Mouse (Mus musculus) lung, adult 2 months (tissue): ENCODE measurements around the gene Tubb2a. TPM values are rescaled to one million over a fixed set of nuclear protein-coding genes. Genes with fewer than 3 reads are reported as not detected.

Source experiments
- DNase-seq: peaks from one replicate; pipeline ENCODE4 v3.0.0; 2022
- H3K4me1 ChIP-seq: fragments of 200-500 bp; 2 replicates; pipeline ENCODE4 v1.6.1; 2011; ENCODE audit warnings: low read length; ENCODE audit not compliant: control insufficient read depth, insufficient read depth
- H3K4me3 ChIP-seq: fragments of 200-500 bp; replicated peaks from 2 replicates; pipeline ENCODE3; 2011; ENCODE audit warnings: low read depth, mild to moderate bottlenecking, control low read depth, low read length; ENCODE audit errors: extremely low read depth
- CTCF ChIP-seq: fragments of 200-500 bp; IDR thresholded peaks from 2 replicates; pipeline ENCODE4 v1.5.1; 2011; ENCODE audit warnings: mild to moderate bottlenecking, low read length, control low read depth; ENCODE audit not compliant: insufficient read depth
- POLR2A ChIP-seq: fragments of 200-500 bp; IDR thresholded peaks from 2 replicates; pipeline ENCODE4 v1.6.1; 2011; ENCODE audit warnings: low read depth, mild to moderate bottlenecking, control low read depth, low read length, borderline replicate concordance; ENCODE audit errors: extremely low read depth
- WGBS: fragments of 180-500 bp; shearing (Covaris S2); methylation state at CpG from one replicate; pipeline ENCODE4 v1.1.7; 2018; 5-methylcytosine and 5-hydroxymethylcytosine counted together
- polyA plus RNA-seq: library from polyadenylated mRNA; depleted of rRNA; stranded (reverse); fragments of >200 nt; gene quantifications from 2 replicates; pipeline ENCODE4 v1.2.3, GENCODE M21; 2012; rRNA removed

Gene Tubb2a
- 320 and 386 TPM in 2 replicates for polyA plus RNA-seq

DNA sequence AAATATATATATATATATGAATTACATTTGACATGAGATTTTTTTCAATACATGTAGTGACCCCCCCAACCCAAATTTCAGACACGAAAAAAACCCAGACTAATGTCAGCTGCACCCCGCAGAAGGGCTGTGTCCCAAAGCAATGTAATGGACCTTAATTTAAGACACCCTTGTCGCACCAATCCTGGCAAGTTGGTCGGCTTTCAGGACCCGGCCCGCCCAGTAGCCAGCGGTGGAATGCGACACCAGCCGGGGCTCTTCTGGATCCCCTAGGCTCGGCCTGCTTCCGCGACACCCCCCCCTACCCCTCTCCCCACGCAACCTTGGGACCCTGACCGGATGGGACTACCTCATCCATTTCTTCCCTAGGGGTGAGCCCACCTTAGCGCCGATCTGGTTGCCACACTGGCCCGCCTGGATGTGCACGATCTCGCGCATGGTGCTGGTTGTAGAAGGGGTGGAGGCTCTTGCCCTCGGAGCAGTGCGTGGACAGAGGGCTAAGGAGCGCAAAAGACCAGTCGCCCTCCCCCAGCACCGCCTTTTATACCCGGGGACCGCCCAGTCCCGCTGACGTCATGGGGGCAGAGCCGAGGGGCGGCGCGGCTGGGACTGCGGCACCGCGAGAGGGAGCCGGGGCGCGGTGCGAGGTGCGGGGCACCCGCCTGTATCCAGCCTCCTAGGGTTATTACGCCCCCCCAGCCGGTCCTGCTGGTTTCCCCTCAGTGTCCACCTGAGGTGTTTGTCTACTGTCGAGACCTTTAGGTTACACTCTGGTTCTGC, at the start of gene Tubb2a:
Gene Tubb2a (minus strand): TSS at position 516 of the 780 bp plus-strand sequence.
- TF ChIP-seq POLR2A: peak; percentile 99
- TF ChIP-seq CTCF: no peak
- peak within 1 kb of the TSS; percentile 91 for H3K4me3 ChIP-seq
- under 1% methylated on average over 45 of the region's 45 CpGs for WGBS
- peaks cover 5% of the 10 kb centered on the region; the same call in 1 of the 2 replicates for H3K4me1 ChIP-seq
- peak; percentile 94 for DNase-seq

DNA sequence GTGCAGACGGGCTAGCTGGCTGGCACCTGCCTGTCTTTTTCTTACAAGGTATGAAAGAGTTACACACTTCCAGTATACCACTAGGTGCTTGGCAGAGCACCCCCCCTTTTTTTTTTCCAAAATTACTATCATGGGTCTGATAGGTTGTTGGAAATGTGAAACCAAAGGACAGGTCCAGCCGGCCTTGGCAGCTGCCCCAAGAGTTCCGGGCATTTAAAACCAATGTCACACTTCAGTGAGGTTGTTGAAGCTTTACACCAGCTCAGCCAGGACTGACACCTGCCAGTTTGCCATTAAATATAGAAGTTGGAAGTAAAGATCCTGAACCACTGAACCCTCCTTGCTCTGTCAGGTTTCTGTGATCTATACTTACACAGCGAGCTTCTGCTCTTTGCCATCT, 47.9 kb upstream of the Tubb2a start:
- no peak overlapping the region for H3K4me3 ChIP-seq
- TF ChIP-seq CTCF: no peak
- H3K4me1 ChIP-seq: peaks cover 3% of the 10 kb centered on the region; the same call in 1 of the 2 replicates
- WGBS: 40% methylated on average over 4 of the region's 4 CpGs
- DNase-seq: no peak

DNA sequence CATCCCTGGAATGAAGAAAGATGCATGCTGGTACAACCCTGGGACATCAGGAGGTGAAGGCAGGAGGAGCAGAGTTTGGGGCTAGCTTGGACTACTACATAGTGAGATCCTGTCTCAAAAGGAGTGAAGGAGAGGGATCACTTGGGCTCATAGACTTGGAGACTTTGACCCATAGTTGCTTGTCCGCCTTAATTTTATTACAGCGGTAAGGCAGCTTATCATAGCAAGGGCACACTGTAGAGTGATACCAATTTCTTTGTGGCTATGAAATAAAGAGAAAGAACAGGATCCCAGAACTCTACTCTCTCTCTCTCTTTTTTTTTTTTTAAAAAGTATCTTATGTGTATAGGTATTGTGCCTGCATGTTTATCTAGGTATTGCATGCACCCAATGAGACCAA, 42.7 kb upstream of the Tubb2a start:
- WGBS: 94% methylated on average over 2 of the region's 2 CpGs
- TF ChIP-seq CTCF (no peak), POLR2A (no peak)
- peaks cover 3% of the 10 kb centered on the region; the same call in 1 of the 2 replicates for H3K4me1 ChIP-seq
- no peak for DNase-seq
- no peak overlapping the region for H3K4me3 ChIP-seq

DNA sequence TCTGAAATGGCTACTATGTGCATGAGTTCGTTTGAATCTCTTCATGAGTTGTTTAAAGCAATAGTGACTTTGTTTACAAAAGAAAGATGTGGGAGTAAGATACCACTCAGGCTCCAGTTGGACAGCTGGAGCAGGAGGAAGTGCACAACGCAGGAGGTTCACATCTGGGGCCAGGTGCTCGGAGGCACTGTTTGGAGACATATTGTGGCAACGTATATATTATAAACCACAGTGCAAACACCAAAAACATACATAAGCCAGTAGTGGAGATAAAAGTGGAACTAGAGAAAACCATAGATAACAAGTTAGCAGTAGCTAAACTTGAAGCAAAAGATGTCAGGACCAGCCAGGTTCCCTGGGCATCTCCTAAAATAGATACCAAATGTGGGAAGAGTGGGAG, 41.6 kb upstream of the Tubb2a start:
- 28% methylated on average over 4 of the region's 4 CpGs for WGBS

DNA sequence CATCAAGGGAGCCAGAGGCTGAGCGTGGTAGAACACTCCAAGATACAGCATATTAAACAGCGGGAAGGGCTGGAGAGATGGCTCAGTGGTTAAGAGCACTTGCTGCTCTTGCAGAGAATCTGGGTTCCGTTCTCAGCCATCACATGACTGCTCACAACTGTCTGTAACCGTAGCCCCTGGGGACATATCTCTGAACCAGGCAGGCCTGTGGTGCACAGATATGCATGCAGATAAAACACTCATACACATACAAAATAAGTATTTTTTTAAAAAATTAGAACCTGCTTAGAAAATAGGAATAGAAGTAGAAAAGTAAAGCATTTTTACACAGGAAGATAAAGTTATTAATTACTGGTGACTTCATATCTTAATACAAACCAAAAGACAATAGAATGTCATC, 41.0 kb upstream of the Tubb2a start:
- no peak for DNase-seq
- Histone ChIP-seq H3K4me1 (peaks cover 3% of the 10 kb centered on the region; the same call in 1 of the 2 replicates), H3K4me3 (no peak overlapping the region)
- TF ChIP-seq CTCF (no peak), POLR2A (no peak)
- 59% methylated on average over 4 of the region's 4 CpGs for WGBS

More for the DNA sequence above, 41.6 kb upstream of the Tubb2a start:
- Histone ChIP-seq H3K4me1 (peaks cover 3% of the 10 kb centered on the region; the same call in 1 of the 2 replicates), H3K4me3 (no peak overlapping the region)
- no peak for DNase-seq
- TF ChIP-seq CTCF (no peak), POLR2A (no peak)

DNA sequence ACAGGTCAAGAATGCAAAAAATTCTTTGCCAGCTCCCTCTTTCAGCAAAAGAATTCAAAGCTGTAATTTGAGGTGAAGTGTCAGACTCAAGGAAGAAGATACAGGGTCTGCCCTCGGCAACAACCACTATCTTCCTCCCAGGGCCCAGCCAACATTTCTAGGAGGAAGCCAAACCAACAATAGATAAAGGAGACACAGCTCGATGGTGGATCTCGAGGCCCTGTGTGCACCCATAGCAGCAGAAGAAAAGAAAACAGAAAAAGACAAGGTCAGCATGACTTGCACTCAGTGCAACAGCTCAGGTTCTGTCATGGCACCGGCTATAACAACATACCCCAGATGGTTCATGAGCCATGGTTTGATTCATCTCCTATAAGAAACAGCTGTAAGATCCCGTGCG, 38.7 kb upstream of the Tubb2a start:
- Histone ChIP-seq H3K4me3 (no peak overlapping the region), H3K4me1 (peaks cover 3% of the 10 kb centered on the region; the same call in 1 of the 2 replicates)
- 79% methylated on average over 6 of the region's 6 CpGs for WGBS
- DNase-seq: no peak
- TF ChIP-seq CTCF (no peak), POLR2A (no peak)

DNA sequence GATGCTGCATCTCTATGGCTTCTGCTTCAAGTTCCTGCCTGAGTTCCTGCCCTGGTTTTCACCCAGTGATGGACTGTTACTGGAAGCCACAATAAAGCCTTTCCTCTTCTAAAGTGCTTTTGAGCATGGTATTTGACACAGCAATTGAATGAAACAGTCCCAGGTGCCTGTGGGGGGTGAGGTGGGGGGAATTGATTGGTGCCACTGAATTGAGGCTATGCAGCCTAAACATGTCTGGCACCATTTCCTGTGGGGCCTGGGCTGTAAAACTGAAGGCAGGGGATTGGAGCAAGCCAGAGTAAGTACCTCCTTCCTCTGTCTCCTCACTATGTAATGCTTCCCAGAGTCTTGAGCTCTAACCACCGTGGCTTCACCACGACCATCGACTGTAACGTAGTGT, 36.8 kb upstream of the Tubb2a start:
- WGBS: 77% methylated on average over 4 of the region's 4 CpGs
- no peak for DNase-seq
- no peak overlapping the region for H3K4me3 ChIP-seq
- peaks cover 3% of the 10 kb centered on the region; the same call in 1 of the 2 replicates for H3K4me1 ChIP-seq
- TF ChIP-seq CTCF: no peak
- no peak for TF ChIP-seq POLR2A

DNA sequence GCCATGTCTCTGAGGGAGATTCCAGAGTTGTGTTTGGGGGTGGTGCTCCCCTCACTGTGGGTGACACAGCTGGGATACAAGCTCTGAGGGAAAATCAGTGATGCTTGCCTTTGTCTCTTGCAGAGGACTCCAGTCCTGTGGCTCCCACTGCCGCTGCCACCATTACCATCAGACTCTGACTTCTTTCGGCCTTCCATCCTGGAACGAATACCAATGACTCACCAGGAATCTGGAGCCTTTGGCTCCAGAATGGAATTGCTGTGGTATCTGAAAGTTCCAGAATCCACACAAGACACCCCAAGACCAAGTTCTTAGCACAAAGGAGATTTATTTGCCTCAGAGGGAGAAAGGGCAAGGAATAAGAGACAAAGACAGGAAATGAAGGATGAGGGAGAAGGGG, 35.3 kb upstream of the Tubb2a start:
- WGBS: 84% methylated on average over 3 of the region's 3 CpGs
- Histone ChIP-seq H3K4me3 (no peak overlapping the region), H3K4me1 (no peaks in the 10 kb centered on the region)
- DNase-seq: no peak
- TF ChIP-seq CTCF (no peak), POLR2A (no peak)

DNA sequence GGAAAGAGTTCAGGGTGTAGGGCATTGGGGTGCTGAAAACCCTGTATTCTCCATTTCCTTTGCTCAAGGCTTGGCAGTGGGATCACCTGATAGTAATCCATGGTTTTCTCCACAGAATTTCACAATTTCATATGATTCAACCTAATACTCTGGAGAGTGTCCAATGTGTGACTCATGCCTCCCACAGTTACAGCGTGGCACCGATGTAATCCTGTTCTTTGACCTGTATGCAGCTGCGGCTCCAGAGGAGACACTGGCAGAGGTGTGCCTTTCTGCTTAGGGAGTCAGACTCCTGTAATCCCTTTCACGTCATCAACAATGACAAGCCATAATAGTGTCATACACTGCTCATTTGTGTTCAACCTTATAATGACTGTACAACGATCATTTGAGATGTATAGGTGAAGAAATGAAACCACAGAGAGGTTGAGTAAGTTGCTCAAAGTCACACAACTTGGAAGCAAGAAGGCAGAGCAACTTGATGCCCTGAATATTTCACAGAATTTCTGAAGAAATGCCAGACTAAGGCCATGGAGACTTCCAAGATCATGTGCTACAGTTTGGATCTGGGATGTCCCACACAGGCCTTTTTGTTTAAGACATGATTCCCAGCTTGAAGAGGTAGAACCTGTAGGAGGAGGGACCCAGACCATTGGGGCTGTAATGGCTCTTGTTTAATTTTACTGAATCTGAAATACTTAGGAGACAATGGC, 34.7 kb upstream of the Tubb2a start:
- DNase-seq: no peak
- no peak for TF ChIP-seq CTCF
- TF ChIP-seq POLR2A: no peak
- H3K4me3 ChIP-seq: no peak overlapping the region
- 61% methylated on average over 5 of the region's 5 CpGs for WGBS
- no peaks in the 10 kb centered on the region for H3K4me1 ChIP-seq
